Mouse (Mus musculus) forebrain, postnatal 0 days (tissue): ENCODE measurements at regions not wholly inside any gene's neighbourhood (a gene's known extent, or its start where the extent isn't known, plus 50 kb on each side); places are given as distances from the start of the nearest gene placed in this dataset.
A peak's percentile ranks its signal among the peaks of the same experiment; 100 is the strongest.

Experiments
- ATAC-seq: fragments of 200-750 bp; cut with Nextera tagmentation; 2 replicates; pipeline ENCODE4 v1.8.0; 2017; ENCODE audit warnings: mild to moderate bottlenecking, moderate library complexity
- DNase-seq: peaks from one replicate; pipeline ENCODE4 v3.0.0-alpha.2; 2015
- H3K27ac ChIP-seq: fragments of 300-500 bp; sonication (generic); 2 replicates; pipeline ENCODE4 v1.5.1; 2014; ENCODE audit warnings: low read depth, mild to moderate bottlenecking, antibody characterized with exemption, low read length, moderate library complexity, mixed read lengths
- H3K27me3 ChIP-seq: fragments of 300-500 bp; sonication (generic); 2 replicates; pipeline ENCODE4 v1.6.1; 2014; ENCODE audit warnings: mild to moderate bottlenecking, low read length, mixed read lengths; ENCODE audit not compliant: insufficient read depth
- H3K36me3 ChIP-seq: fragments of 300-500 bp; sonication (generic); 2 replicates; pipeline ENCODE4 v1.6.1; 2014; ENCODE audit warnings: mild to moderate bottlenecking, moderate library complexity; ENCODE audit not compliant: insufficient read depth
- H3K4me1 ChIP-seq: fragments of 300-500 bp; sonication (generic); 2 replicates; pipeline ENCODE4 v1.6.1; 2014; ENCODE audit warnings: antibody characterized with exemption; ENCODE audit not compliant: insufficient read depth
- H3K4me2 ChIP-seq: fragments of 300-500 bp; sonication (generic); 2 replicates; pipeline ENCODE4 v1.6.1; 2014; ENCODE audit warnings: low read depth, mild to moderate bottlenecking, moderate library complexity
- H3K4me3 ChIP-seq: fragments of 300-500 bp; sonication (generic); 2 replicates; pipeline ENCODE4 v1.5.1; 2014; ENCODE audit warnings: low read depth, low read length, mixed read lengths
- H3K9ac ChIP-seq: fragments of 300-500 bp; sonication (generic); 2 replicates; pipeline ENCODE4 v1.6.1; 2014; ENCODE audit warnings: mild to moderate bottlenecking
- H3K9me3 ChIP-seq: fragments of 300-500 bp; sonication (generic); 2 replicates; pipeline ENCODE4 v1.6.1; 2016; ENCODE audit warnings: low read length
- CTCF ChIP-seq: sonication (generic); IDR thresholded peaks from 2 replicates; pipeline ENCODE4 v1.5.1; 2016; ENCODE audit warnings: antibody characterized with exemption, control low read depth, low read depth
- WGBS: fragments of 180-500 bp; shearing (Covaris S2); extraction: QIAGEN DNeasy Blood & Tissue Kit; methylation state at CpG from one replicate; pipeline ENCODE4 v1.1.7; 2014; 5-methylcytosine and 5-hydroxymethylcytosine counted together

GRCm38 (mm10) chr1:184289733-184290416 lies 255.8 kb upstream of the 1700056E22Rik start:
- no peaks in the 10 kb centered on the region for H3K4me1 ChIP-seq
- WGBS, result 22% methylated on average over 7 of the region's 7 CpGs
- no peak overlapping the region for H3K27ac ChIP-seq
- no peak for TF ChIP-seq CTCF
- no peaks in the 10 kb centered on the region for H3K36me3 ChIP-seq
- 0 out of 2 replicates have a peak, but pooled peaks have one; percentile 12 for ATAC-seq
- H3K27me3 ChIP-seq, result no peaks in the 10 kb centered on the region
- H3K9me3 ChIP-seq, result no peaks in the 10 kb centered on the region
- peak; percentile 22 for DNase-seq
- H3K4me3 ChIP-seq, result no peak overlapping the region
- no peak overlapping the region for H3K9ac ChIP-seq
- no peak overlapping the region for H3K4me2 ChIP-seq

DNA sequence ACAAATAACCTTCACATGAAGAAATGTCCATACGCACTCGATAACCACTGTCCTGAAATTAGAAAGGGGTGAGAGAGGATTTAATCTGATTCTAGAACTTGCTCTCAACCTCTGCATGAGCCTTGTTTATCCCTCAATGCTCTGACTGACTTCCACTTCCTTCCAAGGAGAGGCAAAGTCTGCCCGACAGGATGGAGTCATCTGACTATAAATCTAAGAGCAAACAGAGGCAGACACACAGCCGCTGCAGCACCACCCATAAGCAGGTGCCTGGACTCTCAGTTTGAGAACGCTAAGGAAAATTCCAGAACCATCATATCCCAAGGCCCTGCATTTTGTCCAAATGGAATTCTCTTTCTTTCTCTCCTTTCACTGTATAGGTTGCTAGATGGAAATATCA lies 247.7 kb upstream of the 1700056E22Rik start:
- no peak for DNase-seq
- WGBS, result 83% methylated on average over 5 of the region's 5 CpGs
- no peaks in the 10 kb centered on the region for H3K9me3 ChIP-seq
- H3K4me2 ChIP-seq, result no peak overlapping the region
- no peaks in the 10 kb centered on the region for H3K36me3 ChIP-seq
- H3K4me1 ChIP-seq, result no peaks in the 10 kb centered on the region
- no peaks in the 10 kb centered on the region for H3K27me3 ChIP-seq
- no peak for ATAC-seq
- H3K9ac ChIP-seq, result no peak overlapping the region
- no peak overlapping the region for H3K27ac ChIP-seq
- no peak for TF ChIP-seq CTCF
- no peak overlapping the region for H3K4me3 ChIP-seq

- no peaks in the 10 kb centered on the region for H3K36me3 ChIP-seq
- no peak overlapping the region for H3K9ac ChIP-seq
- no peak for DNase-seq
- H3K27me3 ChIP-seq, result no peaks in the 10 kb centered on the region
- H3K4me2 ChIP-seq, result no peak overlapping the region
- WGBS, result 82% methylated on average over 10 of the region's 10 CpGs
- no peak for TF ChIP-seq CTCF
- no peaks in the 10 kb centered on the region for H3K9me3 ChIP-seq
- ATAC-seq, result no peak
- H3K27ac ChIP-seq, result no peak overlapping the region
- H3K4me3 ChIP-seq, result no peak overlapping the region
- H3K4me1 ChIP-seq, result no peaks in the 10 kb centered on the region
These were observed 245.2 kb upstream of the 1700056E22Rik start for GRCm38 (mm10) chr1:184279263-184279662.

DNA sequence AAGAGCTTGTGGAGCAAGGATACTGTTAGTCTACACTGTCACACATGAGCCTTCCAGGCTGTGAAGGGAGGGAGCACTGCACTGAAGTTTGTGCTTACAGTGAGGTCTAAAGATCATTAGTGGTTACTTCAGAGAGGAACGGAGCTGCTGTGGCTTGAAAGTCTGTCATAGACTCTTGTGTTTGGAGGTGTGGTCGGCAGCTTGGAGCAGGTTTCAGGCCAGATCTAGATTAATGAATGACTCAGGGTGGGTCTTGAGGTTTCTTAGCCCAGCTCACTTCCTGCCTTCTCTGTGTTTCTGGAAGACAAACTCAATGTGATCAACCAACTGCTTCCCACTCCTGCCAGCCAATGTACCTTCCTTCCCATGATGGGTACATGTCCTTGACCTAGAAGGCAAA lies 242.9 kb upstream of the 1700056E22Rik start:
- DNase-seq, result no peak
- no peak overlapping the region for H3K9ac ChIP-seq
- H3K4me2 ChIP-seq, result no peak overlapping the region

DNA sequence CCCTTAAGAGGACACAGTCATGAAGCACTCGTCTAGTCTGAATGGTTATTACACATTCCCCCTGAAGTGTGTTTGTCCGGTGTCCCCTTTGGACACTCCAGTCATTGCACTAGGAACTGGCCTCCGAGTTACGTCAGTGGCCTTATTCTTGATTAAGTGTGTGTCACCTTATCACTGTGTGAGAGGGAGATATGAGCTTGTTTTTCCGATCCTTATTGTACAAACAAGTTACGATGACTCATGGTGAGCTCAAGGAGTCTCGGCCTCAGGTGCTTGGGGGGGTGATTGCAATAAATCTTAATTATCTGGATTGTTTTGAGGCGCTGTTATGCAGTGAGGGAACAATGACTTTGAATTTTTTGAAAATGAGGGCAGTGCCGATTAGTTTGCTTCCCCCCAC lies 241.8 kb upstream of the 1700056E22Rik start:
- Histone ChIP-seq H3K4me2 (no peak overlapping the region), H3K9me3 (no peaks in the 10 kb centered on the region), H3K27ac (no peak overlapping the region), H3K9ac (no peak overlapping the region), H3K4me1 (no peaks in the 10 kb centered on the region), H3K4me3 (no peak overlapping the region), H3K36me3 (no peaks in the 10 kb centered on the region), H3K27me3 (no peaks in the 10 kb centered on the region)
- WGBS, result 86% methylated on average over 9 of the region's 9 CpGs
- no peak for DNase-seq
- ATAC-seq, result no peak
- no peak for TF ChIP-seq CTCF

More for the DNA sequence above, 242.9 kb upstream of the 1700056E22Rik start:
- no peak overlapping the region for H3K4me3 ChIP-seq
- no peaks in the 10 kb centered on the region for H3K4me1 ChIP-seq
- no peak overlapping the region for H3K27ac ChIP-seq
- no peaks in the 10 kb centered on the region for H3K9me3 ChIP-seq
- no peaks in the 10 kb centered on the region for H3K27me3 ChIP-seq
- TF ChIP-seq CTCF, result no peak
- no peak for ATAC-seq
- no peaks in the 10 kb centered on the region for H3K36me3 ChIP-seq
- WGBS, result 84% methylated on average over 2 of the region's 2 CpGs

GRCm38 (mm10) chr1:184275396-184275795 lies 241.3 kb upstream of the 1700056E22Rik start:
- no peak for ATAC-seq
- DNase-seq, result no peak
- H3K9ac ChIP-seq, result no peak overlapping the region
- no peaks in the 10 kb centered on the region for H3K36me3 ChIP-seq
- no peaks in the 10 kb centered on the region for H3K27me3 ChIP-seq
- 96% methylated on average over 3 of the region's 3 CpGs for WGBS
- no peak overlapping the region for H3K27ac ChIP-seq
- H3K9me3 ChIP-seq, result no peaks in the 10 kb centered on the region
- H3K4me3 ChIP-seq, result no peak overlapping the region
- no peak for TF ChIP-seq CTCF
- no peaks in the 10 kb centered on the region for H3K4me1 ChIP-seq
- H3K4me2 ChIP-seq, result no peak overlapping the region

- DNase-seq (no peak), ATAC-seq (no peak)
- 85% methylated on average over 6 of the region's 6 CpGs for WGBS
- no peak for TF ChIP-seq CTCF
- Histone ChIP-seq H3K4me1 (no peaks in the 10 kb centered on the region), H3K27me3 (no peaks in the 10 kb centered on the region), H3K4me2 (no peak overlapping the region), H3K27ac (no peak overlapping the region), H3K36me3 (no peaks in the 10 kb centered on the region), H3K9ac (no peak overlapping the region), H3K9me3 (no peaks in the 10 kb centered on the region), H3K4me3 (no peak overlapping the region)
These were observed 240.6 kb upstream of the 1700056E22Rik start for GRCm38 (mm10) chr1:184274704-184275103.
